Mouse (Mus musculus) midbrain, embryonic 12.5 days (tissue): ENCODE measurements around the gene S1pr2. TPM values are rescaled to one million over a fixed set of nuclear protein-coding genes. Genes with fewer than 3 reads are reported as not detected.
A peak's percentile ranks its signal among the peaks of the same experiment; 100 is the strongest.

Source experiments
- ATAC-seq: fragments of 200-750 bp; cut with Nextera tagmentation; 2 replicates; pipeline ENCODE4 v1.8.0; 2017; ENCODE audit warnings: low read depth, moderate TSS enrichment, moderate library complexity; ENCODE audit not compliant: low FRiP score
- H3K27ac ChIP-seq: fragments of 300-500 bp; sonication (generic); replicated peaks from 2 replicates; pipeline ENCODE4 v1.5.1; 2016; ENCODE audit warnings: mild to moderate bottlenecking
- H3K27me3 ChIP-seq: fragments of 300-500 bp; sonication (generic); 2 replicates; pipeline ENCODE4 v1.6.1; 2016; ENCODE audit warnings: mild to moderate bottlenecking
- H3K36me3 ChIP-seq: fragments of 300-500 bp; sonication (generic); 2 replicates; pipeline ENCODE4 v1.6.1; 2016
- H3K4me1 ChIP-seq: fragments of 300-500 bp; sonication (generic); 2 replicates; pipeline ENCODE4 v1.6.1; 2016
- H3K4me2 ChIP-seq: fragments of 300-500 bp; sonication (generic); replicated peaks from 2 replicates; pipeline ENCODE4 v1.6.1; 2016; ENCODE audit warnings: mild to moderate bottlenecking, moderate library complexity
- H3K4me3 ChIP-seq: fragments of 300-500 bp; sonication (generic); 2 replicates; pipeline ENCODE4 v1.5.1; 2016; ENCODE audit warnings: mild to moderate bottlenecking
- H3K9ac ChIP-seq: fragments of 300-500 bp; sonication (generic); replicated peaks from 2 replicates; pipeline ENCODE4 v1.6.1; 2016; ENCODE audit warnings: mild to moderate bottlenecking, moderate library complexity
- H3K9me3 ChIP-seq: fragments of 300-500 bp; sonication (generic); 2 replicates; pipeline ENCODE4 v1.6.1; 2016; ENCODE audit warnings: mild to moderate bottlenecking
- WGBS: fragments of 180-500 bp; shearing (Covaris S2); methylation state at CpG from one replicate; pipeline ENCODE4 v1.1.7; 2016; 5-methylcytosine and 5-hydroxymethylcytosine counted together
- polyA plus RNA-seq: library from polyadenylated mRNA; unstranded; fragments of >200 nt; fragmentation: Nextera tagmentation; extraction: Ambion mirVana; gene quantifications from 2 replicates; pipeline ENCODE4 v1.2.1, GENCODE M21; 2016

Gene S1pr2
- polyA plus RNA-seq, 1 experiment from 2014 or later: 22.6 TPM

- ATAC-seq: no peak
- Histone ChIP-seq H3K9me3 (no peaks in the 10 kb centered on the region), H3K9ac (no peak within 1 kb of the TSS), H3K36me3 (no peaks in the 10 kb centered on the region), H3K4me1 (no peaks in the 10 kb centered on the region), H3K27ac (no peak within 1 kb of the TSS), H3K4me2 (no peak within 1 kb of the TSS), H3K4me3 (no peak within 1 kb of the TSS), H3K27me3 (no peaks in the 10 kb centered on the region)
- 76% methylated on average over 2 of the region's 2 CpGs for WGBS
Measured at GRCm38 (mm10) chr9:20959430-20959938, 17.1 kb downstream of the S1pr2 start, which contains the start of gene Dnmt1. Gene Dnmt1, minus strand, starts transcription at chr9:20959888.

- no peaks in the 10 kb centered on the region for H3K27me3 ChIP-seq
- H3K9ac ChIP-seq: no peak overlapping the region
- no peak overlapping the region for H3K4me2 ChIP-seq
- WGBS: 86% methylated on average over 3 of the region's 3 CpGs
- H3K9me3 ChIP-seq: no peaks in the 10 kb centered on the region
- H3K4me1 ChIP-seq: no peaks in the 10 kb centered on the region
- no peak overlapping the region for H3K27ac ChIP-seq
- H3K36me3 ChIP-seq: no peaks in the 10 kb centered on the region
- no peak overlapping the region for H3K4me3 ChIP-seq
- ATAC-seq: no peak
Measured at GRCm38 (mm10) chr9:20956989-20957388, 19.6 kb downstream of the S1pr2 start.

GRCm38 (mm10) chr9:20952520-20953227 is 23.9 kb downstream of the S1pr2 start:
- Histone ChIP-seq H3K9me3 (no peaks in the 10 kb centered on the region), H3K4me3 (peak overlapping the region; percentile 90), H3K4me1 (peaks cover 11% of the 10 kb centered on the region), H3K36me3 (no peaks in the 10 kb centered on the region), H3K27ac (peak overlapping the region; percentile 91), H3K4me2 (peak overlapping the region; percentile 92), H3K27me3 (no peaks in the 10 kb centered on the region), H3K9ac (peak overlapping the region; percentile 74)
- peak; percentile 96 for ATAC-seq
- under 1% methylated on average over 51 of the region's 51 CpGs for WGBS

- Histone ChIP-seq H3K36me3 (no peaks in the 10 kb centered on the region), H3K4me2 (peak overlapping the region; percentile 92), H3K27me3 (no peaks in the 10 kb centered on the region), H3K4me3 (peak overlapping the region; percentile 90), H3K4me1 (peaks cover 11% of the 10 kb centered on the region), H3K9me3 (no peaks in the 10 kb centered on the region), H3K27ac (peak overlapping the region; percentile 91), H3K9ac (peak overlapping the region; percentile 74)
- peak; percentile 79 for ATAC-seq
- WGBS: under 1% methylated on average over 17 of the region's 17 CpGs
Measured at GRCm38 (mm10) chr9:20951966-20952519, 24.5 kb downstream of the S1pr2 start.

GRCm38 (mm10) chr9:20951441-20951840 is 25.1 kb downstream of the S1pr2 start:
- Histone ChIP-seq H3K4me2 (peak overlapping the region; percentile 92), H3K9me3 (no peaks in the 10 kb centered on the region), H3K9ac (peak overlapping the region; percentile 74), H3K36me3 (no peaks in the 10 kb centered on the region), H3K4me3 (peak overlapping the region; percentile 90), H3K4me1 (peaks cover 11% of the 10 kb centered on the region), H3K27ac (peak overlapping the region; percentile 91; the same call in 1 of the 2 replicates), H3K27me3 (no peaks in the 10 kb centered on the region)
- no peak for ATAC-seq
- 24% methylated on average over 14 of the region's 14 CpGs for WGBS

- Histone ChIP-seq H3K4me3 (no peak overlapping the region), H3K4me2 (peak overlapping the region; percentile 92), H3K9me3 (no peaks in the 10 kb centered on the region), H3K27me3 (no peaks in the 10 kb centered on the region), H3K4me1 (peaks cover 11% of the 10 kb centered on the region), H3K9ac (no peak overlapping the region), H3K36me3 (no peaks in the 10 kb centered on the region), H3K27ac (no peak overlapping the region)
- ATAC-seq: no peak
Measured at GRCm38 (mm10) chr9:20950419-20950818, 26.2 kb downstream of the S1pr2 start.

GRCm38 (mm10) chr9:20946066-20946880 is 30.3 kb downstream of the S1pr2 start:
- Histone ChIP-seq H3K4me2 (no peak overlapping the region), H3K4me1 (peaks cover 18% of the 10 kb centered on the region), H3K9me3 (no peaks in the 10 kb centered on the region), H3K27me3 (no peaks in the 10 kb centered on the region), H3K4me3 (no peak overlapping the region), H3K27ac (no peak overlapping the region), H3K9ac (no peak overlapping the region), H3K36me3 (peaks cover 11% of the 10 kb centered on the region)
- no peak for ATAC-seq
- WGBS: 85% methylated on average over 16 of the region's 16 CpGs

GRCm38 (mm10) chr9:20944697-20945370 is 31.7 kb downstream of the S1pr2 start:
- WGBS: 81% methylated on average over 4 of the region's 4 CpGs
- peaks cover 12% of the 10 kb centered on the region for H3K4me1 ChIP-seq
- no peak for ATAC-seq
- no peaks in the 10 kb centered on the region for H3K9me3 ChIP-seq
- H3K9ac ChIP-seq: no peak overlapping the region
- H3K27me3 ChIP-seq: no peaks in the 10 kb centered on the region
- peaks cover 26% of the 10 kb centered on the region for H3K36me3 ChIP-seq
- H3K4me3 ChIP-seq: no peak overlapping the region
- H3K4me2 ChIP-seq: no peak overlapping the region
- H3K27ac ChIP-seq: no peak overlapping the region

GRCm38 (mm10) chr9:20943911-20944310 is 32.7 kb downstream of the S1pr2 start:
- Histone ChIP-seq H3K9me3 (no peaks in the 10 kb centered on the region), H3K9ac (0 out of 2 replicates have a peak overlapping the region, but pooled peaks have one; percentile 0), H3K27ac (no peak overlapping the region), H3K4me3 (no peak overlapping the region), H3K4me2 (no peak overlapping the region), H3K36me3 (peaks cover 35% of the 10 kb centered on the region), H3K27me3 (no peaks in the 10 kb centered on the region), H3K4me1 (peaks cover 12% of the 10 kb centered on the region)
- WGBS: 19% methylated on average over 2 of the region's 2 CpGs
- no peak for ATAC-seq

GRCm38 (mm10) chr9:20943396-20943795 is 33.2 kb downstream of the S1pr2 start:
- Histone ChIP-seq H3K27ac (no peak overlapping the region), H3K9me3 (no peaks in the 10 kb centered on the region), H3K27me3 (no peaks in the 10 kb centered on the region), H3K4me1 (peaks cover 12% of the 10 kb centered on the region), H3K9ac (no peak overlapping the region), H3K4me3 (no peak overlapping the region), H3K4me2 (no peak overlapping the region), H3K36me3 (peaks cover 40% of the 10 kb centered on the region)
- no peak for ATAC-seq
- WGBS: 93% methylated on average over 7 of the region's 7 CpGs

GRCm38 (mm10) chr9:20923258-20923657 is 53.3 kb downstream of the S1pr2 start:
- H3K27me3 ChIP-seq: no peaks in the 10 kb centered on the region
- no peak overlapping the region for H3K4me3 ChIP-seq
- no peaks in the 10 kb centered on the region for H3K9me3 ChIP-seq
- no peak overlapping the region for H3K27ac ChIP-seq
- H3K9ac ChIP-seq: no peak overlapping the region
- ATAC-seq: no peak
- H3K4me1 ChIP-seq: no peaks in the 10 kb centered on the region
- 95% methylated on average over 3 of the region's 3 CpGs for WGBS
- H3K36me3 ChIP-seq: peaks cover 98% of the 10 kb centered on the region
- H3K4me2 ChIP-seq: no peak overlapping the region
